Mouse (Mus musculus): Measurements from ENCODE around the gene Pla2r1. TPM values are rescaled to one million over a fixed set of nuclear protein-coding genes. Genes with fewer than 3 reads are reported as not detected.

Gene Pla2r1
- polyA plus RNA-seq, 1 experiment, result 0.84 TPM

GRCm38 (mm10) chr2:60515817-60516216 is 37.3 kb downstream of the Pla2r1 start:
- Histone ChIP-seq H3K36me3 (ENCODE audit: control insufficient read depth, insufficient read depth, low read length, poor library complexity, severe bottlenecking) (no peaks in the 10 kb centered on the region), H3K27ac (ENCODE audit: insufficient read depth, low read length) (no peak overlapping the region), H3K4me3 (ENCODE audit: low read depth, low read length) (no peak overlapping the region), H3K9me3 (replicated peaks; ENCODE audit: control insufficient read depth, insufficient read depth, low read length, poor library complexity, severe bottlenecking) (no peaks in the 10 kb centered on the region), H3K4me1 (ENCODE audit: control insufficient read depth, insufficient read depth, low read length) (no peaks in the 10 kb centered on the region), H3K27me3 (ENCODE audit: control insufficient read depth, insufficient read depth, low read length, poor library complexity, severe bottlenecking) (no peaks in the 10 kb centered on the region), H3K9ac (ENCODE audit: low read depth, poor library complexity, severe bottlenecking) (no peak overlapping the region)
- TF ChIP-seq EP300 (IDR thresholded peaks at IDR 0.05; ENCODE audit: insufficient read depth, low read depth, low read length) (no peak), POLR2A (IDR thresholded peaks at IDR 0.05; ENCODE audit: insufficient read depth, low read length) (no peak), CTCF (IDR thresholded peaks at IDR 0.05; ENCODE audit: low read depth, low read length) (no peak)

GRCm38 (mm10) chr2:60514863-60515262 is 38.2 kb downstream of the Pla2r1 start:
- no peak overlapping the region for H3K9ac ChIP-seq (ENCODE audit: low read depth, poor library complexity, severe bottlenecking)
- H3K9me3 ChIP-seq (replicated peaks; ENCODE audit: control insufficient read depth, insufficient read depth, low read length, poor library complexity, severe bottlenecking), result no peaks in the 10 kb centered on the region
- no peaks in the 10 kb centered on the region for H3K36me3 ChIP-seq (ENCODE audit: control insufficient read depth, insufficient read depth, low read length, poor library complexity, severe bottlenecking)
- H3K27ac ChIP-seq (ENCODE audit: insufficient read depth, low read length), result no peak overlapping the region
- H3K27me3 ChIP-seq (ENCODE audit: control insufficient read depth, insufficient read depth, low read length, poor library complexity, severe bottlenecking), result no peaks in the 10 kb centered on the region
- no peak overlapping the region for H3K4me3 ChIP-seq (ENCODE audit: low read depth, low read length)
- H3K4me1 ChIP-seq (ENCODE audit: control insufficient read depth, insufficient read depth, low read length), result no peaks in the 10 kb centered on the region
- TF ChIP-seq POLR2A (IDR thresholded peaks at IDR 0.05; ENCODE audit: insufficient read depth, low read length) (no peak), CTCF (IDR thresholded peaks at IDR 0.05; ENCODE audit: low read depth, low read length) (no peak), EP300 (IDR thresholded peaks at IDR 0.05; ENCODE audit: insufficient read depth, low read depth, low read length) (no peak)

GRCm38 (mm10) chr2:60510718-60511117 is 42.4 kb downstream of the Pla2r1 start:
- Histone ChIP-seq H3K4me3 (ENCODE audit: low read depth, low read length) (no peak overlapping the region), H3K27ac (ENCODE audit: insufficient read depth, low read length) (no peak overlapping the region), H3K9ac (ENCODE audit: low read depth, poor library complexity, severe bottlenecking) (no peak overlapping the region), H3K9me3 (replicated peaks; ENCODE audit: control insufficient read depth, insufficient read depth, low read length, poor library complexity, severe bottlenecking) (no peaks in the 10 kb centered on the region; the same call in 1 of the 2 replicates), H3K36me3 (ENCODE audit: control insufficient read depth, insufficient read depth, low read length, poor library complexity, severe bottlenecking) (no peaks in the 10 kb centered on the region), H3K4me1 (ENCODE audit: control insufficient read depth, insufficient read depth, low read length) (no peaks in the 10 kb centered on the region), H3K27me3 (ENCODE audit: control insufficient read depth, insufficient read depth, low read length, poor library complexity, severe bottlenecking) (no peaks in the 10 kb centered on the region)
- TF ChIP-seq EP300 (IDR thresholded peaks at IDR 0.05; ENCODE audit: insufficient read depth, low read depth, low read length) (no peak), POLR2A (IDR thresholded peaks at IDR 0.05; ENCODE audit: insufficient read depth, low read length) (no peak), CTCF (IDR thresholded peaks at IDR 0.05; ENCODE audit: low read depth, low read length) (no peak)

- Histone ChIP-seq H3K4me1 (ENCODE audit: control insufficient read depth, insufficient read depth, low read length) (no peaks in the 10 kb centered on the region), H3K27ac (ENCODE audit: insufficient read depth, low read length) (no peak overlapping the region), H3K9ac (ENCODE audit: low read depth, poor library complexity, severe bottlenecking) (no peak overlapping the region), H3K4me3 (ENCODE audit: low read depth, low read length) (no peak overlapping the region), H3K36me3 (ENCODE audit: control insufficient read depth, insufficient read depth, low read length, poor library complexity, severe bottlenecking) (no peaks in the 10 kb centered on the region), H3K27me3 (ENCODE audit: control insufficient read depth, insufficient read depth, low read length, poor library complexity, severe bottlenecking) (no peaks in the 10 kb centered on the region), H3K9me3 (replicated peaks; ENCODE audit: control insufficient read depth, insufficient read depth, low read length, poor library complexity, severe bottlenecking) (no peaks in the 10 kb centered on the region; the same call in 1 of the 2 replicates)
- TF ChIP-seq POLR2A (IDR thresholded peaks at IDR 0.05; ENCODE audit: insufficient read depth, low read length), result no peak
- TF ChIP-seq CTCF (IDR thresholded peaks at IDR 0.05; ENCODE audit: low read depth, low read length), result no peak
- no peak for TF ChIP-seq EP300 (IDR thresholded peaks at IDR 0.05; ENCODE audit: insufficient read depth, low read depth, low read length)
These were observed 48.0 kb downstream of the Pla2r1 start for GRCm38 (mm10) chr2:60505145-60505544.

GRCm38 (mm10) chr2:60504718-60505117 is 48.4 kb downstream of the Pla2r1 start:
- Histone ChIP-seq H3K4me1 (ENCODE audit: control insufficient read depth, insufficient read depth, low read length) (no peaks in the 10 kb centered on the region), H3K36me3 (ENCODE audit: control insufficient read depth, insufficient read depth, low read length, poor library complexity, severe bottlenecking) (no peaks in the 10 kb centered on the region), H3K27ac (ENCODE audit: insufficient read depth, low read length) (no peak overlapping the region), H3K4me3 (ENCODE audit: low read depth, low read length) (no peak overlapping the region), H3K27me3 (ENCODE audit: control insufficient read depth, insufficient read depth, low read length, poor library complexity, severe bottlenecking) (no peaks in the 10 kb centered on the region), H3K9ac (ENCODE audit: low read depth, poor library complexity, severe bottlenecking) (no peak overlapping the region), H3K9me3 (replicated peaks; ENCODE audit: control insufficient read depth, insufficient read depth, low read length, poor library complexity, severe bottlenecking) (no peaks in the 10 kb centered on the region; the same call in 1 of the 2 replicates)
- TF ChIP-seq POLR2A (IDR thresholded peaks at IDR 0.05; ENCODE audit: insufficient read depth, low read length) (no peak), CTCF (IDR thresholded peaks at IDR 0.05; ENCODE audit: low read depth, low read length) (no peak), EP300 (IDR thresholded peaks at IDR 0.05; ENCODE audit: insufficient read depth, low read depth, low read length) (no peak)

GRCm38 (mm10) chr2:60503991-60504390 is 49.1 kb downstream of the Pla2r1 start:
- H3K36me3 ChIP-seq (ENCODE audit: control insufficient read depth, insufficient read depth, low read length, poor library complexity, severe bottlenecking), result no peaks in the 10 kb centered on the region
- H3K4me3 ChIP-seq (ENCODE audit: low read depth, low read length), result no peak overlapping the region
- H3K9me3 ChIP-seq (replicated peaks; ENCODE audit: control insufficient read depth, insufficient read depth, low read length, poor library complexity, severe bottlenecking), result no peaks in the 10 kb centered on the region; the same call in 1 of the 2 replicates
- no peak overlapping the region for H3K27ac ChIP-seq (ENCODE audit: insufficient read depth, low read length)
- no peak overlapping the region for H3K9ac ChIP-seq (ENCODE audit: low read depth, poor library complexity, severe bottlenecking)
- TF ChIP-seq EP300 (IDR thresholded peaks at IDR 0.05; ENCODE audit: insufficient read depth, low read depth, low read length) (no peak), CTCF (IDR thresholded peaks at IDR 0.05; ENCODE audit: low read depth, low read length) (no peak), POLR2A (IDR thresholded peaks at IDR 0.05; ENCODE audit: insufficient read depth, low read length) (no peak)
- H3K4me1 ChIP-seq (ENCODE audit: control insufficient read depth, insufficient read depth, low read length), result no peaks in the 10 kb centered on the region
- H3K27me3 ChIP-seq (ENCODE audit: control insufficient read depth, insufficient read depth, low read length, poor library complexity, severe bottlenecking), result no peaks in the 10 kb centered on the region
